Mouse (Mus musculus): ENCODE measurements around the gene Plekhg2. TPM values are rescaled to one million over a fixed set of nuclear protein-coding genes. Genes with fewer than 3 reads are reported as not detected.
"Not testable (repeated sequence)": the region's sequence is repeated elsewhere in the genome, so short reads cannot be mapped to it uniquely, and the experiment has no call there.

The Plekhg2 gene
- polyA plus RNA-seq, 1 experiment from 2014 or later = 70.7 TPM

DNA sequence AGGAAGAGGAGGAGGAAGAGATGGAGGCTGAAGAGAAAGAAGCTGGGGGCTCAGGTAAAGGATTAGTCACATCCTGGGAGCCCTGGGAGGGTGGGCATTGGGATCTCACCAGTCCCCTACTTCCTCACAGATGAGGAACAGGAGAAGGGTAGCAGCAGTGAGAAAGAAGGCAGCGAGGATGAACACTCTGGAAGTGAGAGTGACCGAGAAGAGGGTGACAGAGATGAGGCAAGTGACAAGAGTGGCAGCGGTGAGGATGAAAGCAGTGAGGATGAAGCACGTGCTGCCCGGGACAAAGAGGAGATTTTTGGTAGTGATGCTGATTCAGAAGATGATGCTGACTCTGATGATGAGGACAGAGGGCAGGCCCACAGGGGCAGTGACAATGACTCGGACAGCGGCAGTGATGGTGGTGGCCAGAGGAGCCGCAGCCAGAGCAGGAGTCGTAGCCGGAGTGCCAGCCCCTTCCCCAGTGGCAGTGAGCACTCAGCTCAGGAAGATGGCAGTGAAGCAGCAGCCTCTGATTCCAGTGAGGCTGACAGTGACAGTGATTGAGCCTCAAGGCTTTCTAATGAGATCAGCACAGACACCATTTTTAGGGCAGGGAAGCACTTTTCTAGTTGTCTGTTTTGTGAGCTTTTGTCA, 26.4 kb upstream of the Plekhg2 start:
- H3K36me3 ChIP-seq (ENCODE audit: control insufficient read depth, insufficient read depth, low read length) = peaks cover 66% of the 10 kb centered on the region
- 91% methylated on average over 10 of the region's 10 CpGs for WGBS
- H3K27ac ChIP-seq (ENCODE audit: low read length) = no peak overlapping the region
- H3K4me2 ChIP-seq (replicated peaks; ENCODE audit: low read depth, low read length) = no peak overlapping the region
- H3K9me3 ChIP-seq (ENCODE audit: control insufficient read depth, low read depth, low read length) = no peaks in the 10 kb centered on the region
- ATAC-seq (ENCODE audit: insufficient number of reproducible peaks, insufficient read depth, low FRiP score, low read depth) = no peak
- H3K4me3 ChIP-seq (ENCODE audit: low read depth, low read length) = no peak overlapping the region
- 0 out of 2 replicates have a peak, but pooled peaks cover under 1% of the 10 kb centered on the region for H3K4me1 ChIP-seq (ENCODE audit: control insufficient read depth, insufficient read depth, low read length)
- no peak overlapping the region for H3K9ac ChIP-seq (replicated peaks; ENCODE audit: low read depth, low read length)
- H3K27me3 ChIP-seq (ENCODE audit: control insufficient read depth, insufficient read depth, low read length) = no peaks in the 10 kb centered on the region

DNA sequence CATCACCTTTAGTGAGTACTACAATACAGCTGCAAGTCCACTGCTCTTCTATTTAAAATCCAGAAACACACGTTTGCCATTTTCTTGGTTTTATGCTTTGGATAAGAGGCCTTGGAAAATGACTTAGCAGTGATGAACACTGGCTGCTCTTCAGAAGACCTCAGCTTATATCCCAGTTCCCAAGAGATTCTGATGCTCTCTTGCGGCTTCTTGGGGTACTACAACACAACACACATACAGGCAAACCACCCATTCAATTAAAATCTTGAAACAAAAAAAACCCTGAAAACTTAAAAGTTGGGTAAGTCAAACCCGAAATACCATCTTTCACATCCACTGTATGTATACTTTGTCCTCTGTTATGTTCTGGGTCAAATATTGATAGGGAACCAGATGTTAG, 25.6 kb upstream of the Plekhg2 start:
- Histone ChIP-seq H3K4me3 (ENCODE audit: low read depth, low read length) (no peak overlapping the region), H3K4me2 (replicated peaks; ENCODE audit: low read depth, low read length) (no peak overlapping the region), H3K36me3 (ENCODE audit: control insufficient read depth, insufficient read depth, low read length) (peaks cover 58% of the 10 kb centered on the region), H3K4me1 (ENCODE audit: control insufficient read depth, insufficient read depth, low read length) (0 out of 2 replicates have a peak, but pooled peaks cover 5% of the 10 kb centered on the region), H3K27me3 (ENCODE audit: control insufficient read depth, insufficient read depth, low read length) (no peaks in the 10 kb centered on the region), H3K27ac (ENCODE audit: low read length) (no peak overlapping the region), H3K9me3 (ENCODE audit: control insufficient read depth, low read depth, low read length) (no peaks in the 10 kb centered on the region), H3K9ac (replicated peaks; ENCODE audit: low read depth, low read length) (no peak overlapping the region)
- ATAC-seq (ENCODE audit: insufficient number of reproducible peaks, insufficient read depth, low FRiP score, low read depth) = no peak
- 68% methylated on average over 3 of the region's 3 CpGs for WGBS

DNA sequence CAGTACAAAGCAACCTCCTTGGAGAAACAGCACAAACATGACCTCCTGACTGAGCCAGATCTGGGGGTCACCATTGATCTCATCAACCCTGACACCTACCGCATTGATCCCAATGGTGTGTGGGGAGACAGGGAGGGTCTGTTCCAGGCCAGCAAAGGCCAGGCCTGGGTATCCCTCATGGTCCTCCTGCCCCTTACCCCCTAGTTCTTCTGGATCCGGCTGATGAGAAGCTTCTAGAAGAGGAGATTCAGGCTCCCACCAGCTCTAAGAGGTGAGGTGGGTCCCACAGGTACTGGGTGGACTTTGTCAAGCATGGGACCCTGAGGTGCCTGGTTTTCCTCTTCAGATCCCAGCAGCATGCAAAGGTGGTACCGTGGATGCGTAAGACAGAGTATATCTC, 23.0 kb upstream of the Plekhg2 start:
- Histone ChIP-seq H3K9me3 (ENCODE audit: control insufficient read depth, low read depth, low read length) (no peaks in the 10 kb centered on the region), H3K4me1 (ENCODE audit: control insufficient read depth, insufficient read depth, low read length) (peaks cover 12% of the 10 kb centered on the region), H3K4me3 (ENCODE audit: low read depth, low read length) (no peak overlapping the region), H3K27ac (ENCODE audit: low read length) (no peak overlapping the region), H3K4me2 (replicated peaks; ENCODE audit: low read depth, low read length) (no peak overlapping the region), H3K9ac (replicated peaks; ENCODE audit: low read depth, low read length) (no peak overlapping the region), H3K27me3 (ENCODE audit: control insufficient read depth, insufficient read depth, low read length) (no peaks in the 10 kb centered on the region), H3K36me3 (ENCODE audit: control insufficient read depth, insufficient read depth, low read length) (peaks cover 39% of the 10 kb centered on the region)
- WGBS = 93% methylated on average over 4 of the region's 4 CpGs
- no peak for ATAC-seq (ENCODE audit: insufficient number of reproducible peaks, insufficient read depth, low FRiP score, low read depth)

DNA sequence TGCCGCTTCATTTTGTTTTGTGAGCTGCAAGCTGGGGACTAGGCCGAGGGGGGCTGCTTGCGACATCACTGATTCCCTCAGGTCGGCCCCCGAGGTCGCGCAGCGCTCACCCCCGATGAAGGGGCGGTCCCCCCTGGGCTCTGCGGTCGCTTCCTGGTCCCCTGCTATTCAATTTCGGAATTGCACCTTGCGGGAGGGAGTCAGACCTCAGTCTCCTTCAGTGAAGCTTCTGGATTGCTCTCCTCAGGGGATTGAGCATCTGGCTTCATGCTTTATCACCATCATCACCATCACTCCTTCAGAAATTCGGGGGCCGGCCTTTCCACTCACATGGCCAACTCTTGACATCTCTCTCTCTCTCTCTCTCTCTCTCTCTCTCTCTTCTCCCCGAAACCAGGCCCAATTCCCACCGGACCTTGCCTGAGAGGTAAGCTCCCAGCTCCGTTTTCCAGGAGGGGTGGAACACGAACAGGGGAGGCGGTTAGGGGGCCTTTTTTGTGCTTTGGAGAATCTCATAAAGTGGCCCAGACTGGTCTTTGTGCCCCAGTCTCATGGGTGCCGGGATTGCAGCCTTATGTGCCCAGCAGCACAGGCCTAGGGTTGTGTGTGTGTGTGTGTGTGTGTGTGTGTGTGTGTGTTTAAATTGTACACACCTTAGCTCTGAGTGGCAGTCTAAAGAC, 21.0 kb upstream of the Plekhg2 start:
- Histone ChIP-seq H3K4me3 (ENCODE audit: low read depth, low read length) (peak overlapping the region; percentile 92), H3K27ac (ENCODE audit: low read length) (peak overlapping the region; percentile 76; the same call in 1 of the 2 replicates), H3K4me1 (ENCODE audit: control insufficient read depth, insufficient read depth, low read length) (peaks cover 12% of the 10 kb centered on the region), H3K27me3 (ENCODE audit: control insufficient read depth, insufficient read depth, low read length) (no peaks in the 10 kb centered on the region), H3K9me3 (ENCODE audit: control insufficient read depth, low read depth, low read length) (no peaks in the 10 kb centered on the region), H3K36me3 (ENCODE audit: control insufficient read depth, insufficient read depth, low read length) (peaks cover 45% of the 10 kb centered on the region), H3K9ac (replicated peaks; ENCODE audit: low read depth, low read length) (peak overlapping the region; percentile 85), H3K4me2 (replicated peaks; ENCODE audit: low read depth, low read length) (peak overlapping the region; percentile 92)
- no peak for ATAC-seq (ENCODE audit: insufficient number of reproducible peaks, insufficient read depth, low FRiP score, low read depth)
- 5% methylated on average over 22 of the region's 22 CpGs for WGBS

DNA sequence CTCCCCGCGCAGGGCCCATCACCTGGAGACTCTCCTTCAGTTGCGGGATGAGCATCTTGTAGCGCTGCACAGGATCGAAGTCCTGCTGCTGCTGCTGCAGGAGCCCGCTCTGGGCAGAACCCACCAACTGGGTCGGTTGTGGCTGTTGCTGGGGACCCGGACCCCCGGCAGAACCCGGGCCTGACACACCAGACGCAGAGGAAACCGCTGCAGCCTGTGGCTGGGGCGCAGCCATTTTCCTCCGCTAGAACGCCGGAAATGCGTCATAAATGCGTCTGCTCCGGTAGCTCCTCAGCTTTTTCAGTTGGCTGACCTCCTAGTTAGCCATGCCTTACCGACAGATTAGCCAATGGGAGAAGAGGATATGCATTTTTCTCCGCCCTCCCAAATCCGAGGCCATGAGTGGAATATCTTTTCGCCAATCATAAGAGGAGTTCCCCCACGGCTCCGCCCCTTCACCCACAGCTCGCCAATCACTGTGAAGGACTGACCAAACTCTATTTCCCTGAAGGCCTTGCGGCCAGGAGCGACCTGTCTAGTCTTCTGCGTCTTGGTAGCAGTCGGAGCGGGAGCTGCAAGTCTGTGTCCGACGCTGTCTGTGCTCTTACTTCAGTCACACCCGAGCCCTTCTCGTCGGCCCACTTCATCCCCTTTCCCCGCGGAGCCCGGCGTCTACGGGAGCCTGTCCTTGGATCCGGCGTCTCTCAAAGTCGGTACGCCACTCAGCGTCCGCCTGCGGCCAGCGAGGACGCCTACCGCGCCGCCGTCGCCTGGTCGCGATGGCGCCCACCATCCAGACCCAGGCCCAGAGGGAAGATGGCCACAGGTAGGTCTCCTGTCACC, 20.3 kb upstream of the Plekhg2 start, which contains the start of the genes Med29 and Paf1:
Med29 (minus strand) TSS at position 280 of the 843 bp plus-strand sequence.
Paf1 (plus strand) TSS at position 523 of the 843 bp plus-strand sequence.
- WGBS = under 1% methylated on average over 58 of the region's 58 CpGs
- H3K27ac ChIP-seq (ENCODE audit: low read length) = peak within 1 kb of the TSS; percentile 76; the same call in 1 of the 2 replicates
- ATAC-seq (ENCODE audit: insufficient number of reproducible peaks, insufficient read depth, low FRiP score, low read depth) = peak; percentile 99
- H3K9me3 ChIP-seq (ENCODE audit: control insufficient read depth, low read depth, low read length) = no peaks in the 10 kb centered on the region
- peaks cover 46% of the 10 kb centered on the region for H3K36me3 ChIP-seq (ENCODE audit: control insufficient read depth, insufficient read depth, low read length)
- peak within 1 kb of the TSS; percentile 92 for H3K4me3 ChIP-seq (ENCODE audit: low read depth, low read length)
- H3K9ac ChIP-seq (replicated peaks; ENCODE audit: low read depth, low read length) = peak within 1 kb of the TSS; percentile 85
- no peaks in the 10 kb centered on the region for H3K27me3 ChIP-seq (ENCODE audit: control insufficient read depth, insufficient read depth, low read length)
- peaks cover 12% of the 10 kb centered on the region for H3K4me1 ChIP-seq (ENCODE audit: control insufficient read depth, insufficient read depth, low read length)
- H3K4me2 ChIP-seq (replicated peaks; ENCODE audit: low read depth, low read length) = peak within 1 kb of the TSS; percentile 92

DNA sequence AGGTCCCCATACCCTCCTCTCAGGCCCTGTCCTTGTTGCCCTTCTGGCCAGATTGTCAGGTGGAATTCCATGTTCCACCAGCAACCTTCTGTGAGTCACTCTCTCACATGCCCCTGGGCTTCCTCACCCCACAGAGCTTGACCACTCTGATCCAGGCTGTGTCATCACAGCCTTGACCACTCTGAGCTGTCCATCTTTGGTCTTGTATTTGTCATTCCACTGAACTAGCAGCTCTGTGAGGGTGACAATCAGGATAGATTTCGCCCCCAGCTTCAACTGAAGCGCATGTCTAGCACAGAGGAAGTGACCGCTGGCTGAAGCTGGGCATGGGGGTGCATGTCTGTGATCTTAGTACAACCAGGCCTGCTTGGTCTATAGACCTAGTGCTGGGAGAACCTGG, 17.9 kb upstream of the Plekhg2 start:
- H3K27me3 ChIP-seq (ENCODE audit: control insufficient read depth, insufficient read depth, low read length) = no peaks in the 10 kb centered on the region
- no peak overlapping the region for H3K4me2 ChIP-seq (replicated peaks; ENCODE audit: low read depth, low read length)
- no peaks in the 10 kb centered on the region for H3K9me3 ChIP-seq (ENCODE audit: control insufficient read depth, low read depth, low read length)
- H3K27ac ChIP-seq (ENCODE audit: low read length) = no peak overlapping the region
- H3K4me1 ChIP-seq (ENCODE audit: control insufficient read depth, insufficient read depth, low read length) = peaks cover 12% of the 10 kb centered on the region
- H3K36me3 ChIP-seq (ENCODE audit: control insufficient read depth, insufficient read depth, low read length) = peaks cover 38% of the 10 kb centered on the region
- no peak for ATAC-seq (ENCODE audit: insufficient number of reproducible peaks, insufficient read depth, low FRiP score, low read depth)
- no peak overlapping the region for H3K9ac ChIP-seq (replicated peaks; ENCODE audit: low read depth, low read length)
- no peak overlapping the region for H3K4me3 ChIP-seq (ENCODE audit: low read depth, low read length)
- WGBS = 94% methylated on average over 3 of the region's 3 CpGs

DNA sequence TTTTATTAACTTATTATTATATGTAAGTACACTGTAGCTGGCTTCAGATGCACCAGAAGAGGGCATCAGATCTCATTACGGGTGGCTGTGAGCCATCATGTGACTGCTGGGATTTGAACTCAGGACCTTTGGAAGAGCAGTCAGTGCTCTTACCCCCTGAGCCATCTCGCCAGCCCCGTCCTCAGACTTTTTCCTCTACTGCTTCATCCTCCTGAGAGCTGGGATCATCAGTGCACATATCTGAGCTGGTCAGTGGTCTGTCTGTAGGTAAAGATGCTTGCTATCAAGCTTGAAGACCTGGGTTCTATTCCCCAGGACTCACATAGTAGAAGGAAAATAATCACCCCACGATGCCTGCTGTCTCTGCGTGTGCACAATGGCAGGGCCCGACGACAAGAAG, 15.0 kb upstream of the Plekhg2 start:
- not testable (repeated sequence) for H3K4me2 ChIP-seq (replicated peaks; ENCODE audit: low read depth, low read length); H3K9ac ChIP-seq (replicated peaks; ENCODE audit: low read depth, low read length); H3K27ac ChIP-seq (ENCODE audit: low read length); H3K4me3 ChIP-seq (ENCODE audit: low read depth, low read length); ATAC-seq (ENCODE audit: insufficient number of reproducible peaks, insufficient read depth, low FRiP score, low read depth); H3K9me3 ChIP-seq (ENCODE audit: control insufficient read depth, low read depth, low read length); H3K27me3 ChIP-seq (ENCODE audit: control insufficient read depth, insufficient read depth, low read length)
- Histone ChIP-seq H3K4me1 (ENCODE audit: control insufficient read depth, insufficient read depth, low read length) (peaks cover 13% of the 10 kb centered on the region), H3K36me3 (ENCODE audit: control insufficient read depth, insufficient read depth, low read length) (peaks cover 35% of the 10 kb centered on the region)
- 84% methylated on average over 7 of the region's 7 CpGs for WGBS

DNA sequence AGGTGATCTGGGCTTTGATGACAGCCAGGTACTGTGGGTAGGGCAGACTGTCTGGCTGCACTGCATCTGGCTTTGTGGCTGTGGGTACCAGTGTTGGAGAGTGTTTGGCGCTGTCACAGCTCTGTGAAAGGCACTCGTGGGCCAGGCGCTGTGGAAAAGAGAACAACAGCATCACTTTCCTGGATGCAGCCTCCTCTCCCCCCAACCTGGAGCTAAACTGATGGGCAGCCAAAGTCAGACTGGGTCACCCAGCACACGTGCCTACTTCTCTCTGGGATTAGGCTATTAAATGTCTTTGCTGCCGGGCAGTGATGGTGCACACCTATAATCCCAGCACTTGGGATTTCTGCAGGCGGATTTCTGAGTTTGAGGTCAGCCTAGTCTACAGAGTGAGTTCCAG, 14.5 kb upstream of the Plekhg2 start:
- not testable (repeated sequence) for H3K9me3 ChIP-seq (ENCODE audit: control insufficient read depth, low read depth, low read length); H3K4me2 ChIP-seq (replicated peaks; ENCODE audit: low read depth, low read length); H3K27me3 ChIP-seq (ENCODE audit: control insufficient read depth, insufficient read depth, low read length); H3K9ac ChIP-seq (replicated peaks; ENCODE audit: low read depth, low read length); ATAC-seq (ENCODE audit: insufficient number of reproducible peaks, insufficient read depth, low FRiP score, low read depth); H3K4me3 ChIP-seq (ENCODE audit: low read depth, low read length); H3K27ac ChIP-seq (ENCODE audit: low read length)
- Histone ChIP-seq H3K4me1 (ENCODE audit: control insufficient read depth, insufficient read depth, low read length) (peaks cover 15% of the 10 kb centered on the region), H3K36me3 (ENCODE audit: control insufficient read depth, insufficient read depth, low read length) (peaks cover 35% of the 10 kb centered on the region)
- WGBS = 76% methylated on average over 6 of the region's 6 CpGs
